Mouse (Mus musculus) midbrain, embryonic 14.5 days (tissue): ENCODE measurements around the gene Tmem52. TPM values are rescaled to one million over a fixed set of nuclear protein-coding genes. Genes with fewer than 3 reads are reported as not detected.

Experiments used
- ATAC-seq: fragments of 200-750 bp; cut with Nextera tagmentation; 2 replicates; pipeline ENCODE4 v1.8.0; 2017; ENCODE audit warnings: moderate number of reproducible peaks, moderate library complexity; ENCODE audit not compliant: low FRiP score, low TSS enrichment
- DNase-seq: peaks from one replicate; pipeline ENCODE4 v3.0.0-alpha.2; 2015
- H3K27ac ChIP-seq: fragments of 300-500 bp; sonication (generic); replicated peaks from 2 replicates; pipeline ENCODE4 v1.5.1; 2014; ENCODE audit warnings: mild to moderate bottlenecking, low read depth, low read length, moderate library complexity
- H3K27me3 ChIP-seq: fragments of 300-500 bp; sonication (generic); 2 replicates; pipeline ENCODE4 v1.6.1; 2014; ENCODE audit warnings: low read length, control low read depth, mixed read lengths; ENCODE audit not compliant: control insufficient read depth, insufficient read depth
- H3K36me3 ChIP-seq: fragments of 300-500 bp; sonication (generic); 2 replicates; pipeline ENCODE4 v1.6.1; 2014; ENCODE audit warnings: low read length, control low read depth; ENCODE audit not compliant: control insufficient read depth, insufficient read depth
- H3K4me1 ChIP-seq: fragments of 300-500 bp; sonication (generic); 2 replicates; pipeline ENCODE4 v1.6.1; 2014; ENCODE audit warnings: mild to moderate bottlenecking, antibody characterized with exemption, low read length, control low read depth; ENCODE audit not compliant: control insufficient read depth, insufficient read depth
- H3K4me2 ChIP-seq: fragments of 300-500 bp; sonication (generic); 2 replicates; pipeline ENCODE4 v1.6.1; 2014; ENCODE audit warnings: mild to moderate bottlenecking, low read length, moderate library complexity
- H3K4me3 ChIP-seq: fragments of 300-500 bp; sonication (generic); replicated peaks from 2 replicates; pipeline ENCODE4 v1.5.1; 2014; ENCODE audit warnings: low read depth, low read length
- H3K9ac ChIP-seq: fragments of 300-500 bp; sonication (generic); replicated peaks from 2 replicates; pipeline ENCODE4 v1.6.1; 2014; ENCODE audit warnings: mild to moderate bottlenecking, low read length, moderate library complexity
- H3K9me3 ChIP-seq: fragments of 300-500 bp; sonication (generic); 2 replicates; pipeline ENCODE4 v1.6.1; 2016; ENCODE audit warnings: low read length, control low read depth, mixed read lengths; ENCODE audit not compliant: control insufficient read depth
- WGBS: fragments of 180-500 bp; shearing (Covaris S2); extraction: QIAGEN DNeasy Blood & Tissue Kit; methylation state at CpG from one replicate; pipeline ENCODE4 v1.1.7; 2014; 5-methylcytosine and 5-hydroxymethylcytosine counted together
- polyA plus RNA-seq: library from polyadenylated mRNA; unstranded; fragments of >200 nt; fragmentation: Nextera tagmentation; extraction: Ambion mirVana; gene quantifications from 2 replicates; pipeline ENCODE4 v1.2.1, GENCODE M21; 2014

Tmem52 gene
- polyA plus RNA-seq, 1 experiment from 2014 or later: 0.57 TPM

DNA sequence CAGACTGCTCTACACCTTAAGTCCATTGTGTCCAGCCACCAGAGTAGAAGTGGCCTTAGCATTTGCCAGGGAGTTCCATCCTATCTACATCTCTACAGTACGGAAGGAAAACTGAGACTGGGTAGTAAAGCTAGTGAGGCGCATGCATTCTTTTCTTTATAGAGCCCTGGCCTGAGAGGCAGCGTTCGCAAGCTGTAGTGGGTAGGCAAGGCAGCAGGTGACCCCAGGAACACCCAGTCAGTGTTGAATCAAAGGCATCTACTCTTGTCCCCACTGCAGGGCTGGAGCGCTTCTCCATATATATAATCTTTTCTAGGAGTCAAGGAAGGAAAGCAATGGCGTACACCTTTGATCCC lies 13.2 kb downstream of the Tmem52 start:
- 90% methylated on average over 6 of the region's 6 CpGs for WGBS
- Histone ChIP-seq H3K9ac (no peak overlapping the region), H3K9me3 (no peaks in the 10 kb centered on the region), H3K27me3 (no peaks in the 10 kb centered on the region), H3K4me1 (no peaks in the 10 kb centered on the region), H3K4me3 (no peak overlapping the region), H3K27ac (no peak overlapping the region), H3K4me2 (no peak overlapping the region), H3K36me3 (no peaks in the 10 kb centered on the region)
- ATAC-seq (no peak), DNase-seq (no peak)

DNA sequence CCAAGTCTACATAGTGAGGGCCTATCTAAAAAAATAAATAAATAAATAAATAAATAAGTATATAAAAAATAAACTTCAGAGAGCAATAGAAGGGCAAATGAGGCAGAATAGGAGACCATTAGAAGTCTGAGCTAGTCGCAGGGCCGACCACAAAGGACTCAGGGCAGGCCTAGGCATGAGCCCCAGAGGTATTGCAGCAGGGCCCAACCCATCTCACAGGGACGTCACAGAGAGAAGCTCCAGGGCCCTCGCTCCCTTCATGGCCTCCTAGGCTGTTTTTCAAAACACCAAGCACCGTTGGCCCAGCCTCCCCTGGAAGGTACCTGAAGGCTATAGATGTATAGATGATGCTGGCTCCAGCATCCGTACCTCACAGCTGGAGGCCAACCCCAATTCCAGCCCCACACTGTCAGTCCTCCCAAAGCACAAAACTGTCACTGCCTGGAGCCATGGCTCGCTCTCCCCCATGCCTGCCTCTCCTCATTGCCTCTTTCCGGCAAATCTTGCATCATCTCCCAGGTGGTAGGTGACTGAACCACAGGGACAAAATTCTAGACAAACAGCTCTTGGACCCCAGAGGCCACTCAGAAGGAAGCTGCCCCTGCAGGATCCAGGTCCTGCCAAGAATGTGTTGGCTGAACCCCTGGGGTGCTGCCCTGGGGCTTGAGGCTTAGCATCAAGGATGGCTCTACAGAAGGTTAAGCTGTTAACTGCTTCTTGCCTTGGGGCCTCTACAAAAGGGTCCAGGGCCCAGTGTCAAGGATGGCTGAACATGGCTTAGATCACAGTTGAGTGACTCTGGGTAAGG lies 14.0 kb downstream of the Tmem52 start:
- no peaks in the 10 kb centered on the region for H3K9me3 ChIP-seq
- peaks cover 4% of the 10 kb centered on the region; the same call in 1 of the 2 replicates for H3K4me1 ChIP-seq
- no peak overlapping the region for H3K9ac ChIP-seq
- no peak overlapping the region for H3K27ac ChIP-seq
- 56% methylated on average over 8 of the region's 8 CpGs for WGBS
- DNase-seq (no peak), ATAC-seq (no peak)
- no peak overlapping the region for H3K4me3 ChIP-seq
- no peaks in the 10 kb centered on the region for H3K27me3 ChIP-seq
- no peaks in the 10 kb centered on the region for H3K36me3 ChIP-seq
- no peak overlapping the region for H3K4me2 ChIP-seq

DNA sequence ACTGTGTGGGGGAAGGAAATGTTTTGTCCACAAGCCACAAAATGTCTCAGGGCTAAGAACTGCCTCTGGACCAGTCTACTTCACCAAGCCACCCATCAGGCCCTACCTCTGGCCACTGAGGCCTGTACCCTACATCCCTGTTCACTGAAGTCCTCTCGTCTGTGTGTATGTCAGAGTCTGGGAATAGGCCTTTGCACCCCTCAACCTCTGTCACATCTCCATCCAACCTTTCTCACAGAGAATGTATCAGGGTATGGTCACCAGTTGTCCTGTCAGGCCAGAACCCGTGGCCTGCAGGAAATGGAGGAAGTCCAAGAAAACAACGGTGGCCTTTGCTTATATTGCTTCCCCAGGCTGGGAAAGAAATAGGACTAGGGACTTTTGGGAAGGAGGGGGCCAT lies 16.6 kb downstream of the Tmem52 start:
- no peaks in the 10 kb centered on the region for H3K36me3 ChIP-seq
- WGBS: 90% methylated on average over 3 of the region's 3 CpGs
- no peak for ATAC-seq

DNA sequence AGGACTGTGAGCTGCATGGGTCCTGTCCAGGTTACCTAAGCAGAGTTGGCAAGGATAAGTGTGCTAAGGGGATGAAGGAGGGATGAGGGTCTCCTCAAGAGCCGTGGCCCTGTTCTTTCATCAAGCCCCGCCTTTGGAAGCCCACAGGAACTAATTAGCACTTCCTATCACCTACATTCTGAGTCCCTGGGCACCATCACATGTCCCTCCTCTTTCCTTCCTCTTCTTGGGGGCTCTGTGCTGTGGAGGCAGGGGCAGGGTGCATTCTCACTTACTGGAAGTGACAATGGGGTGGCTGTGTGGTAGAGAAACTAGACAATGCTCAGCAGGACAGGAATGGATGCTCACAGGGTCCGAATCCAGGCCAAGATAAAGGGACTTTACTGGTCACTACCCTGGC lies 18.8 kb downstream of the Tmem52 start:
- Histone ChIP-seq H3K4me2 (no peak overlapping the region), H3K27ac (peak overlapping the region; percentile 27; the same call in 1 of the 2 replicates), H3K4me3 (no peak overlapping the region), H3K27me3 (no peaks in the 10 kb centered on the region), H3K36me3 (no peaks in the 10 kb centered on the region), H3K9me3 (no peaks in the 10 kb centered on the region), H3K4me1 (peaks cover 17% of the 10 kb centered on the region), H3K9ac (no peak overlapping the region)
- ATAC-seq (no peak), DNase-seq (no peak)
- 40% methylated on average over 3 of the region's 3 CpGs for WGBS

More for the DNA sequence above, 16.6 kb downstream of the Tmem52 start:
- no peak overlapping the region for H3K4me2 ChIP-seq
- H3K27ac ChIP-seq: no peak overlapping the region
- H3K27me3 ChIP-seq: no peaks in the 10 kb centered on the region
- H3K9me3 ChIP-seq: no peaks in the 10 kb centered on the region
- H3K9ac ChIP-seq: no peak overlapping the region
- H3K4me1 ChIP-seq: peaks cover 15% of the 10 kb centered on the region
- H3K4me3 ChIP-seq: no peak overlapping the region
- no peak for DNase-seq

DNA sequence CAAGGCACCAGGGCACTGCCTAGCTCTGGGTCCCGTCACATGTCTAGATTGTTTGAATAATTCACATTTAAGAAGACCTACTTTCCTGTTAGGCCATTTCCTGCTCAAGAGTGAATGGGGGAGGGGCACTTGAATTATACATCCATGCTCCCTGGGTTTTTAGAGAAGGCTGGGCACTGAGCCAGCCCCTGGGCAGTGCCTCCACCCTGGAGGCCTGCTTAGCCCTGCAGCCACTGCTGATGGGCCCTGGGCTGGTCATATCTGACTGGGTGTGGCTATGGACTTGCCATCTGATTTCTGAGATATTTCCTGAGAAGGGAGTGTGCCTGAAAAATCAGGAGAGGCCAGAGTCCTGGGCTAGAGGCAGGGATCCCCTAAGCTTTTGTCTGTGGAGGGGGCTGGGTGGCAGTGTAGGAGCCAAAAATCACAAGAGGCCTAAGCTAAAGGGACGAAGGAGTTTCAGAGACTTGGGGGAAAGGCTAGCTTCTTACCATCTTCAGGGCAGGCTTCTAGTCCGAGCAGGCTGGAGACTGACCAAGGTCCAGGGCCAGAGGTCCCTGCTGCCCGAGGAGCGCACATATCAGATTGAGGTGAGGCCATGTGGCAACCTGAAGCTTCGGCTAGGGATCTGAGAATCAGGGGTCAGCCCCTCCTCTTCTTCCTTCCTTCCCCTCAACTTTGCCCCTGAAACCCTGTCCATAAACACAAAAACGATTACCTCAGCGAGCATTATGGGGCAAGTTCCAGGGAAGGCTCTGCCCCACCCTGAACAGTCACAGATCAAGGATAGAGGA lies 19.5 kb downstream of the Tmem52 start:
- Histone ChIP-seq H3K27ac (peak overlapping the region; percentile 27; the same call in 1 of the 2 replicates), H3K4me3 (no peak overlapping the region), H3K27me3 (no peaks in the 10 kb centered on the region), H3K36me3 (no peaks in the 10 kb centered on the region), H3K9ac (no peak overlapping the region), H3K9me3 (no peaks in the 10 kb centered on the region), H3K4me2 (no peak overlapping the region), H3K4me1 (peaks cover 24% of the 10 kb centered on the region)
- DNase-seq (peak; percentile 85), ATAC-seq (peak; percentile 54; the same call in 1 of the 2 replicates)
- WGBS: 84% methylated on average over 8 of the region's 8 CpGs

DNA sequence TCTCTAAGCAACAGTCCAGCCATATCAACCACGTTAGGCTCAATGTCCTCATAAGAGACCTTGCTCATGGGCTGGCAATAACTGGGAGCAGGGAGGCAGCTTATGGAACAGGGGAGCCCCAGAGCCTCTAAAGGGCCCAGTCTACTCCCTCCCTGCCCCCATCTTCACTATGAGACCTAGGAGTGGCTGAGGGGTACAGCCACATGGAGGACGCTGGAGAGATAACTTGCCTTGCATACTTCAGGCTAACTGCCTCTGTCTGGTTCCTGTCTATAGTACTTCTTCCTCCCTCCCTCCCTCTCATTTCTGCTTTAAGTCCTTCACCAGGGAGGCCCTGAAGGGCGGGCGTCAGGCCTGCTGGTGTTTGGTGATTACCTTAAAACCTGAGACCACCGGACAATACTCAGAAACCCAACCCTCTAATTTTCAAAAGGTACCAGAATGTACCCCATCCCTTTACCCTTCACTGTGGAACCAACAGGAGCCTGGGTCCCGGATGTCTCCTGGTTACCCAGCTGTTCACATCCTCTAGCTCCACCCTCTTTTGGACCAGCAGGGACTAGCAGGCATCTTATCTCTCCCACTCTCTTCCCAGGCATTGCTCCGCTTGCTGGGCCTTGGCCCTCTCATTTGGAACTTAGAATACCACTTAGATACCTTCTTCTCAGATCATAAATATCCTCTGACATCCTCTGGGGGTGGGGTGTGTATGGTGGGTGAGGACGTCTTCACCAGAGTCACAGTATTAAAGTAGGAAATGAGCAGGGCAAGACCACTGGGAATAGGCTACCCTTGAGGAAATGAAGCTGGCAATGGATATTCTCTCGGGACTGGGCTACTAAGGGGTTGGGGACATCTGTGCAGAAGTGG lies 20.4 kb downstream of the Tmem52 start:
- Histone ChIP-seq H3K27me3 (no peaks in the 10 kb centered on the region), H3K27ac (no peak overlapping the region), H3K36me3 (no peaks in the 10 kb centered on the region), H3K9me3 (no peaks in the 10 kb centered on the region), H3K4me1 (peaks cover 33% of the 10 kb centered on the region), H3K9ac (no peak overlapping the region), H3K4me2 (no peak overlapping the region), H3K4me3 (no peak overlapping the region)
- no peak for DNase-seq
- 82% methylated on average over 9 of the region's 9 CpGs for WGBS
- no peak for ATAC-seq

DNA sequence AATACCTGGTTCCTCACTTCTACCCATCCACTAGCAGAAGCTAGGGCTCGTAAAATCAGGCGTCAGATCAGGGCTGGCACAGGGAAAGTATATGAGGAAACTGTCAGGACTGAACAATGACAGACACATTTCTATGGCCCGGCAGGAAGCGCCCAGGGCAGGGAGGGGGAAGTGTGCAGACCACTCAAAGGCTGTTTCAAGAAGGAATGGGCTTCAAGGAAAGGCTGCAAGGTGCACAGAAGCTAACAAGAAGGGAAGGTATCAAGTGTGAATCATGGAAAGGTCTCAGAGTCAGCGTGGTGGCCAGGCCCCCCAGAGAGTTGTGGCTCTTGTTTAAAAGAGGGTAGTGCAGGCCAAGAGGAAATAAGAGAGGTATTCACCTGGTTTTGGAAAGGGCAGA lies 21.5 kb downstream of the Tmem52 start:
- Histone ChIP-seq H3K4me1 (peaks cover 41% of the 10 kb centered on the region), H3K4me3 (peak overlapping the region; percentile 100), H3K27ac (peak overlapping the region; percentile 96), H3K36me3 (no peaks in the 10 kb centered on the region), H3K4me2 (peak overlapping the region; percentile 65), H3K9ac (peak overlapping the region; percentile 100), H3K9me3 (no peaks in the 10 kb centered on the region), H3K27me3 (no peaks in the 10 kb centered on the region)
- DNase-seq (no peak), ATAC-seq (0 out of 2 replicates have a peak, but pooled peaks have one; percentile 0)
- WGBS: 20% methylated on average over 5 of the region's 5 CpGs

DNA sequence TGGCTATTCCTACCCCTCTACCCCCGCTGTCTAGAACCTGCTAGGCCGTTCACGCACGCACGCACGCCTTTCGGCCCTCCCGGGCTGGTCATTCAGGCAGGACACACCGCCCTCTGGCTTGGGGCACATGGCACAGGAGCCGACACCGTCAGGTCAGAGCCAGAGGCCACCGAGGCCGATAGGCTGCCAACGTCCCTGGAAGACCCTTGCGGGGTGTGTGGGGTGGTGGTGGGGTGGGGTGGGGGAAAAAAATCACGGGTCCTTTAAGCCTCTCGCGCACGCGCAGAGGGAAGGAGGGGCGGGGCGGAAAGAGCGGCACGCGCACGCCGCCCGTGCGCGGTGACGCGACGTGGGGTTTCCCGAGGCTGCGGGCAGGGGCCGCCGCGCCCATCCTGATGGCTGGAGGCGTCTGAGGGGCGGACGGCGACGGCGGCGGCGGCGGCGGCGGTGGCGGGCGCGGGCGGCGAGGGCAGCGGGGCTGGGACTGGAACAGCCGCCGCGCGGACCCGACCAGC lies 22.1 kb downstream of the Tmem52 start, which contains the start of gene Gnb1:
TSS of gene Gnb1 (plus strand) at position 372 of the 515 bp plus-strand sequence.
- Histone ChIP-seq H3K27ac (peak within 1 kb of the TSS; percentile 96), H3K4me2 (peak within 1 kb of the TSS; percentile 65), H3K36me3 (no peaks in the 10 kb centered on the region), H3K27me3 (no peaks in the 10 kb centered on the region), H3K9me3 (no peaks in the 10 kb centered on the region), H3K4me1 (peaks cover 42% of the 10 kb centered on the region), H3K9ac (peak within 1 kb of the TSS; percentile 100), H3K4me3 (peak within 1 kb of the TSS; percentile 100)
- ATAC-seq: peak; percentile 89
- under 1% methylated on average over 58 of the region's 60 CpGs for WGBS
- peak; percentile 98 for DNase-seq
